Mouse (Mus musculus) heart, embryonic 14.5 days (tissue): ENCODE data around the gene Gm10837. TPM values are rescaled to one million over a fixed set of nuclear protein-coding genes. Genes with fewer than 3 reads are reported as not detected.
"Not testable (repeated sequence)": the region's sequence is repeated elsewhere in the genome, so short reads cannot be mapped to it uniquely, and the experiment has no call there.

Source experiments
- ATAC-seq: fragments of 200-750 bp; cut with Nextera tagmentation; 2 replicates; pipeline ENCODE4 v1.8.0; 2017; ENCODE audit warnings: low read depth, moderate TSS enrichment; ENCODE audit not compliant: insufficient number of reproducible peaks, insufficient read depth, low FRiP score
- H3K27ac ChIP-seq, 2 experiments: fragments of 200-500 bp in 1 of 2; fragments of 300-500 bp in 1 of 2; sonication (generic) in 1 of 2; replicated peaks in 1 of 2; 2 replicates each; pipeline ENCODE4 v1.5.1; 2012 to 2014; ENCODE audit warnings: low read depth in 2 of 2, low read length in 2 of 2, control low read depth in 1 of 2, mild to moderate bottlenecking in 1 of 2, mixed read lengths in 1 of 2; ENCODE audit not compliant: control insufficient read depth in 1 of 2, insufficient read depth in 1 of 2
- H3K27me3 ChIP-seq: fragments of 300-500 bp; sonication (generic); 2 replicates; pipeline ENCODE4 v1.6.1; 2014; ENCODE audit warnings: mild to moderate bottlenecking, low read length, control low read depth; ENCODE audit not compliant: control insufficient read depth, insufficient read depth
- H3K36me3 ChIP-seq: fragments of 300-500 bp; sonication (generic); 2 replicates; pipeline ENCODE4 v1.6.1; 2014; ENCODE audit warnings: mild to moderate bottlenecking, control low read depth, low read length, mixed read lengths; ENCODE audit not compliant: control insufficient read depth, insufficient read depth
- H3K4me1 ChIP-seq, 2 experiments: fragments of 200-500 bp in 1 of 2; fragments of 300-500 bp in 1 of 2; sonication (generic) in 1 of 2; 2 replicates each; pipeline ENCODE4 v1.6.1; 2012 to 2014; ENCODE audit warnings: low read length in 2 of 2, control low read depth in 1 of 2, mixed read lengths in 1 of 2; ENCODE audit not compliant: control insufficient read depth in 2 of 2, insufficient read depth in 2 of 2
- H3K4me2 ChIP-seq: fragments of 300-500 bp; sonication (generic); 2 replicates; pipeline ENCODE4 v1.6.1; 2014; ENCODE audit warnings: mild to moderate bottlenecking, low read length
- H3K4me3 ChIP-seq, 2 experiments: fragments of 200-500 bp in 1 of 2; fragments of 300-500 bp in 1 of 2; sonication (generic) in 1 of 2; 2 replicates each; pipeline ENCODE4 v1.5.1; 2012 to 2014; ENCODE audit warnings: low read length in 2 of 2, mild to moderate bottlenecking in 2 of 2, control low read depth in 1 of 2, low read depth in 1 of 2, moderate library complexity in 1 of 2; ENCODE audit not compliant: control insufficient read depth in 1 of 2, insufficient read depth in 1 of 2
- H3K9ac ChIP-seq: fragments of 300-500 bp; sonication (generic); 2 replicates; pipeline ENCODE4 v1.6.1; 2014; ENCODE audit warnings: mild to moderate bottlenecking, low read length
- H3K9me3 ChIP-seq: fragments of 300-500 bp; sonication (generic); 2 replicates; pipeline ENCODE4 v1.6.1; 2016; ENCODE audit warnings: low read length, control low read depth; ENCODE audit not compliant: control insufficient read depth
- WGBS: fragments of 180-500 bp; shearing (Covaris S2); extraction: QIAGEN DNeasy Blood & Tissue Kit; methylation state at CpG from one replicate; pipeline ENCODE4 v1.1.7; 2014; 5-methylcytosine and 5-hydroxymethylcytosine counted together
- polyA plus RNA-seq: library from polyadenylated mRNA; unstranded; fragments of >200 nt; fragmentation: Nextera tagmentation; extraction: Ambion mirVana; gene quantifications from 2 replicates; pipeline ENCODE4 v1.2.1, GENCODE M21; 2014

Gene Gm10837
- polyA plus RNA-seq, 1 experiment from 2014 or later: not detected

DNA sequence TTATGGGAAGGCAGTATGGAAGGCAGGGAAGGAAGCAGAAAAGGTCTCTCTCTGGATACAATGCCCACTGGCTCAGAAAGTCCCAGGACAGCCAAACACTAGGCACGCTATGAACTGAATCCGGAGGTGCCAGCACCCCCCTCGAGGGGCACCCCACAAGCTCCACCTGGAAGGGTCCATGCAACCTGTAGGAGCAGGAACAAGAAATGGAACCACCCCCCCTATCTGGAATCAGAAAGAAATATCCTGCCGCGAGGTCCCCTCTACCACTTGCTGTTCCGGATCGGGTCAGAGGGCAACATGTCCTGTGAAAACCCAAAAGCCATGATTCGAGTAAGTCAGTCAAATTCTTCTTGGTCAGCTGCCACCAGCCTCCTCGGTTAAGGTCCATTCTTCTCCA lies 28.4 kb upstream of the Gm10837 start:
- no peak overlapping the region for H3K27ac ChIP-seq
- H3K4me1 ChIP-seq: peaks cover 4 to 22% of the 10 kb centered on the region in 2 experiments; a peak in 3 of 4 replicates
- H3K27me3 ChIP-seq: peaks cover 70% of the 10 kb centered on the region
- H3K9me3 ChIP-seq: no peaks in the 10 kb centered on the region
- H3K9ac ChIP-seq: no peak overlapping the region
- H3K4me3 ChIP-seq: no peak overlapping the region
- ATAC-seq: no peak
- H3K4me2 ChIP-seq: no peak overlapping the region
- H3K36me3 ChIP-seq: no peaks in the 10 kb centered on the region
- WGBS: 44% methylated on average over 9 of the region's 9 CpGs

DNA sequence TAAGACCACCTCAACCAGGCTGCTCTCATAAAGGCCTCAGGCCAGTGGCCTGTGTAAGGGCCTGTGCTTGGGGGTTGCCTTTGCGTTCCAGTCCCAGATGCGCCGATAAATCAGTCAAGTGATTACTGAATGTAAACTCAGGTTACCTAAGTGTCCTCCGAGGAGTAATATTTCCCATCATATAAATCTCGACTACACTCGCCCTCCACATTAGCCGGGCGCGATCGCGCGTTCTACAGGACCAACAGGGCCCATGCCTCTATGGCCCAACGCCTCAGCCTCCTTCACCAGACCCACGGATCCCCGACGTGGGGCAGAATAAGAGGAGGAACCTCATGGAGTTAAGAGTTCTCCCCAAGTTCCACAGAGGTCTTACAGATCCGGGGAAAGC lies 27.7 kb upstream of the Gm10837 start:
- Histone ChIP-seq H3K9ac (no peak overlapping the region), H3K9me3 (no peaks in the 10 kb centered on the region), H3K4me2 (no peak overlapping the region), H3K36me3 (no peaks in the 10 kb centered on the region), H3K4me3 (no peak overlapping the region), H3K27ac (no peak overlapping the region), H3K27me3 (peaks cover 77% of the 10 kb centered on the region), H3K4me1 (peaks cover 4 to 22% of the 10 kb centered on the region in 2 experiments; a peak in 3 of 4 replicates)
- ATAC-seq: no peak
- WGBS: 22% methylated on average over 17 of the region's 17 CpGs

DNA sequence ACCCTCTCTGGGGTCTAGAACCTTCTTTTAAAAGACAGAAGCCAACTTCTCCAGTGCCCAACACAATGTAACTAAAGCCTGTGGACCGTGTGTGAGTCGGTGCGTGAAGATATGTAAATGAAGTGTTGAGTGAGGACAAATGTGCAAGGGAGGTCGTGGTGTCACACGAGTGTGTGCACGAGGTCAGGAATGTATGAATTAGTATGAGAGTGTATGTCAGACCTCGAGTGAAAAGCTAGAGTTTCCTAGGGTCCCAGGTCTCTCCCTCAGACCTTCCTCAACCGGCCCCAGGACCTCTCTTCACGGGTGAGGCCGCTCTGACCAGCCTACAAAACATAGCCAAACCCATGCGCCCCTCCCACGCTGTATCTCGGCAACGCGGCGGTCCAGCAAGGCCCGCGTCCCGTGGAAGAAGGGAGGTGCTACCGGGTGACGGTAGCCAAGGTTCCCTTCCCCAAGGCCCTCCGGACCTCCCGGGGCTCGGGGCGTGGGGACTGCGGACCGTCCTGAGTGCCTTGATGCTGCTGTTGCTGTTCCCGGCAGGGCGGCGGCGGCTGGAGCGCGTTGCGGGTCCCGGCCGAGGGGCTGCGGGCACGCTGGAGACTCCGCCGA lies 27.2 kb upstream of the Gm10837 start:
- H3K9me3 ChIP-seq: no peaks in the 10 kb centered on the region
- peak overlapping the region; percentile 42 to 57 for H3K4me3 ChIP-seq
- peak overlapping the region; percentile 94 for H3K4me2 ChIP-seq
- H3K9ac ChIP-seq: no peak overlapping the region
- H3K4me1 ChIP-seq: peaks cover 4 to 22% of the 10 kb centered on the region in 2 experiments; a peak in 3 of 4 replicates
- no peak for ATAC-seq
- no peak overlapping the region for H3K27ac ChIP-seq
- WGBS: 2% methylated on average over 40 of the region's 40 CpGs
- H3K27me3 ChIP-seq: peaks cover 82% of the 10 kb centered on the region
- H3K36me3 ChIP-seq: no peaks in the 10 kb centered on the region

DNA sequence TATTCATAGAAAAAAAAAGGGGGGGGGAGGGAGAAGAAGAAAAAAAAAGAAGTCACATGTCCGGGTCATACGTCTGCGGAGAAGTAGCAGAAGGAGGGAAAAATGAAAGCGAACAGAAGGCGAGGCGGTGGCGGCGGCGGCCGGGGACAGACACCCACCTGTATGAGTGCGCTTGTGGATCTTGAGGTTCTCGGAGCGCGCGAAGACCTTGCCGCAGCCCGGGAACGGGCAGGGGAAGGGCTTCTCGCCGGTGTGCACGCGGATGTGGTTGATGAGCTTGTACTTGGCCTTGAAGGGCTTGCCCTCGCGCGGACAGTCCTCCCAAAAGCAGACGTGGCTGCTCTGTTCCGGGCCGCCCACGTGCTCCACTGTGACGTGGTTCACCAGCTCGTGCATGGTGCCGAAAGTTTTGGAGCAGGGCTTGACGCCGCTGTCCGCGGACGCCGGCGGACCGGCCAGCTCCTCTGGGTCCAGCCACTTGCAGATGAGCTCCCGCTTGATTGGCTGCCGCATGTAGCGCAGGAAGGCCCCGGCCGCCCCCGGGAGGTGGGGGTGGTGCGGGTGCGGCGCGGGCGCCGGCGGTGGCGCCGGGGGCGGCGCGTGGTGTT lies 26.5 kb upstream of the Gm10837 start:
- H3K36me3 ChIP-seq, H3K9me3 ChIP-seq, ATAC-seq, H3K27ac ChIP-seq: not testable (repeated sequence)
- peak overlapping the region; percentile 41; the same call in 1 of the 2 replicates for H3K9ac ChIP-seq
- peak overlapping the region; percentile 94 for H3K4me2 ChIP-seq
- peak overlapping the region; percentile 42 to 57 for H3K4me3 ChIP-seq
- H3K4me1 ChIP-seq: peaks cover 4 to 22% of the 10 kb centered on the region in 2 experiments; a peak in 3 of 4 replicates
- under 1% methylated on average over 48 of the region's 58 CpGs for WGBS
- H3K27me3 ChIP-seq: peaks cover 88% of the 10 kb centered on the region

- under 1% methylated on average over 52 of the region's 62 CpGs for WGBS
- H3K36me3 ChIP-seq: no peaks in the 10 kb centered on the region
- H3K4me3 ChIP-seq: peak overlapping the region; percentile 42 to 57
- no peak overlapping the region for H3K27ac ChIP-seq
- no peak for ATAC-seq
- peaks cover 4 to 22% of the 10 kb centered on the region in 2 experiments; a peak in 3 of 4 replicates for H3K4me1 ChIP-seq
- H3K27me3 ChIP-seq: peaks cover 93% of the 10 kb centered on the region
- H3K9me3 ChIP-seq: no peaks in the 10 kb centered on the region
- peak overlapping the region; percentile 94 for H3K4me2 ChIP-seq
- peak overlapping the region; percentile 41; the same call in 1 of the 2 replicates for H3K9ac ChIP-seq
These were observed 26.0 kb upstream of the Gm10837 start for GRCm38 (mm10) chr14:122464351-122464762.

DNA sequence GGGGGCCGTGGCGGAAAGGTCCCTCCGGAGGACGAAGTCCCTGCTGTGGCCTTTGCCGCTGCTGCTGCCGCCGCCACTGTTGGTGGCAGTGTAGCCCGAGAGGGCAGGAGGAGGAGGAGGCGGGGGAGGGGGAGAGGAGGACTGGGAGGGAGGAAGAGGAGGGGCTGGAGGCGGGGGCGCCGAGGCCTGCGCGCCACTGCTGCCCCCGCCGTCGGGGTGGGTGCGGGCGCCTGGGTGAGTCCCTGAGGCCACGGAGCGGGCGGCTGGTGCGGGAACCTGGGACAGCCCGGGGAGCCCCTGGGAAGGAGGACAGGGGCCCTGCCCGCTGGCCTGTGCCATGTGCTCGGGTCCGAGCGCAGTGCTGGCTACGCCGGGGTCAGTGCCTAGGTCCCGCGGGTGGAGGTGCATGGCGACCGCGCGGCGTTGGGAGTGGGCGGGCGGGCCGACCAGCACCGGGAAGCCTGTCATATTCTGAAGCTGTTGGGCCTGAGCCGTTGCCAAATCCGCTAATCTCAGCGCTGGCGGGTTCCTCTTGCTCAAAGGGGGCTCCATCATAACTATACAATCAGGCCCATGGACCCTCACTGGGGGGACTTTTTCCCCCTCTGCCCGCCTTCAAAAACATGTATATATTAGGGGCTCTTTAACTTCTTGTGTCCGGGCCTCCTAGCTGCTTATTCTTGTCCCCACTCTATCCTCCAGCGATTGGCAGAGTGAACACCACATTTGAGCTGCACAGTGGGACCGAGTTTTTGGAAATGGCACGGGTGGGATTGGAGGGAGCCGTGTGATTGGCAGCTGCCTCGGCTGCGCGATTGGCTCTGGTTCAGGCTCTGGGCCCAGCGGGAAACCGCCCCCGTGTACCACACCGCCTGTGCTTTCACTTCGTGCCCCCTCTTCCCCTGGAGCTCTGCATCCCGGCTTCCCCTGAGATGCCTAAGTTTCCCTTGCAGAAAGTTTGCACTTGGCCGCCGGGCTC lies 25.3 kb upstream of the Gm10837 start, which contains the start of gene Zic5:
Gene Zic5, minus strand, starts transcription at position 915 of the 979 bp plus-strand sequence.
- Histone ChIP-seq H3K4me2 (peak within 1 kb of the TSS; percentile 94), H3K4me1 (peaks cover 4 to 22% of the 10 kb centered on the region in 2 experiments; a peak in 3 of 4 replicates), H3K9me3 (no peaks in the 10 kb centered on the region), H3K9ac (peak within 1 kb of the TSS; percentile 41; the same call in 1 of the 2 replicates), H3K27ac (no peak within 1 kb of the TSS), H3K27me3 (peaks cover 94% of the 10 kb centered on the region), H3K4me3 (peak within 1 kb of the TSS; percentile 42 to 57), H3K36me3 (no peaks in the 10 kb centered on the region)
- WGBS: 1% methylated on average over 56 of the region's 62 CpGs
- no peak for ATAC-seq

DNA sequence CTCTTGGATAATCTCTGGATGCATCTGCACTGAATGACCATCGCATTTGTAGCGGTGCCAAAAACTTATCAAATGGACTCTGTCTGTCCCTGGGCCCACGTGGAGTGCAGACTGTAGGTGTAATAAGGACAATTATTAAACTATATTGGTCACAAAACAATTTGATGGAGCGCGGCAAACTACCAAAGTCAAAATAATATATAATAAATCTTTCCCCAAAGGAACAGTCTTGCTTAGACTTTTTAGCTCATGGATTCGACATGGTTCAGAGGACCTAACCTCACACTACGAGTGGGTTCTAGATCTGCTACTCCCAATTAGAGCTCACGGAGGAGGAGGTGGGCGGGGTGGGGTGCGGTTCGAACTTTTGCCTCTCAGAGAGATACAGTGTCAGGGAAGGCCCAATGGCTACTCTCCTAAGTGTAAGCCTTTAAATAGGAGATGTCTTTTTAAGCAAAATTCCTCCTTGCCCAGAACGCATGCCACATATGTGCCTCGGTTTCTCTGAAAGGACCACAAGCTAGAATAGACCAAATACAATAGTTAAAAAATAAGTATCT lies 24.4 kb upstream of the Gm10837 start:
- Histone ChIP-seq H3K9ac (no peak overlapping the region), H3K27me3 (peaks cover 96% of the 10 kb centered on the region), H3K4me1 (peaks cover 4 to 22% of the 10 kb centered on the region in 2 experiments; a peak in 3 of 4 replicates), H3K4me2 (peak overlapping the region; percentile 94), H3K9me3 (no peaks in the 10 kb centered on the region), H3K36me3 (no peaks in the 10 kb centered on the region), H3K27ac (no peak overlapping the region), H3K4me3 (peak overlapping the region in 1 of 2 experiments; percentile 57; a peak in 1 of 4 replicates)
- 30% methylated on average over 13 of the region's 13 CpGs for WGBS
- ATAC-seq: no peak
